Mouse (Mus musculus) erythroid progenitor cell, adult 5-6 weeks (primary cell): ENCODE results near the gene Guk1. TPM values are rescaled to one million over a fixed set of nuclear protein-coding genes. Genes with fewer than 3 reads are reported as not detected.
A peak's percentile ranks its signal among the peaks of the same experiment; 100 is the strongest.

ENCODE experiments used
- ATAC-seq: replicated peaks from 2 replicates; pipeline ENCODE4 v1.8.0; 2016; ENCODE audit warnings: moderate number of reproducible peaks, mild to moderate bottlenecking, moderate TSS enrichment, inconsistent platforms; ENCODE audit not compliant: poor library complexity, low FRiP score, severe bottlenecking
- total RNA-seq, 2 experiments: library from RNA; stranded (forward) in 1 of 2; stranded (reverse) in 1 of 2; fragments of 150-400 nt in 1 of 2; fragments of 186-747, 209-891 nt in 1 of 2; gene quantifications; 2 replicates each; pipeline versions ENCODE4 v1.2.3 to v1.2.4; 2015 to 2017; ENCODE audit warnings: low replicate concordance in 2 of 2

The Guk1 gene
- total RNA-seq (2015; ENCODE audit: low replicate concordance) (20.5 and 24.3 TPM in 2 replicates), total RNA-seq (2017; ENCODE audit: low replicate concordance) (14.2 and 30.1 TPM in 2 replicates)

GRCm38 (mm10) chr11:59192059-59192386, at the start of gene Guk1:
TSS of gene Guk1 (minus strand) at chr11:59192212.
- ATAC-seq = no peak

GRCm38 (mm10) chr11:59239796-59240195, 47.8 kb upstream of the Guk1 start:
- no peak for ATAC-seq

- no peak for ATAC-seq
Observed at GRCm38 (mm10) chr11:59239428-59239785, 47.4 kb upstream of the Guk1 start.

DNA sequence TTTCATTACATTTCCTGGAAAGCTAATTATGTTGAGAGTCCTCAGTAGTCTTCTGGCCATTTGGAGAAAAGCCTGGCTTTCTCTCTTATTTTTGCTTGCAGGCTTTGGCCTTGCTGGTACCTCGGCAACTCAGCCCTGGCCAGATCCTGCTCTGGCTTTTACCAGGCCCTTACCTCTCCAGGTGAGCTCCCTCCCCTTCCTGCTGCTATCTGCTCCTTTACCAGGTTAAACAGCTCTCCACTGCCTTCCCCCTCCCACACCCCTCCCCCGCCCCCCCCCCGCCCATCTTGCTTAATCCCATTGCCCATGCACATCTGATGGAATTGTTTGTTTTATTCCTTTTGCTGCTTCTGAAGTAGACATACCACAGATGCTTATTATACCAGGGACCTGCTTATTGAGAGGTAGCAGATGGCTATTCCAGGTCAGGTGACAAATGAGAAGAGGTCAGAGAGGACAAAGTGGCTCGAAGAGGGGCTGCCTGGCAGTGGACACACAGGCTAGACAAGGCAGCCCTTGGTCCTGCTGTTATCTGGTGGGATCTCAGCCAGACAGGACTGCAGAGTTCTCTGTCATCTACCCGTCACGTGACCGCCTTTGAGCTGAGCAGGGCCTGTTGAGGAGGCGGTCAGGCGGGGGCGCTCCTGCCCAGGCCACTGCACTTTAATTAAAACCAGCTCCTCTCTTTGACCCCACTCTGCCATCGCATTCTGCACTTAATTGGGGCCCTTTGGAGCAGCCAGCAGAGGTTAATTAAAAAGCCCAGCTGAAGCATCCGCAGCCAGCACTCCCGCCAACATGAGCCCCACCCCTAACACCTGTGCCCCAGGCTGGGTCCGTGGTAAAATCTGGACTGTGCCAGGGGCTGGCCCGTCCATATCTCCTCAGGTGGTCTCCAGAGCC, 46.8 kb upstream of the Guk1 start:
- peak; percentile 75 for ATAC-seq

DNA sequence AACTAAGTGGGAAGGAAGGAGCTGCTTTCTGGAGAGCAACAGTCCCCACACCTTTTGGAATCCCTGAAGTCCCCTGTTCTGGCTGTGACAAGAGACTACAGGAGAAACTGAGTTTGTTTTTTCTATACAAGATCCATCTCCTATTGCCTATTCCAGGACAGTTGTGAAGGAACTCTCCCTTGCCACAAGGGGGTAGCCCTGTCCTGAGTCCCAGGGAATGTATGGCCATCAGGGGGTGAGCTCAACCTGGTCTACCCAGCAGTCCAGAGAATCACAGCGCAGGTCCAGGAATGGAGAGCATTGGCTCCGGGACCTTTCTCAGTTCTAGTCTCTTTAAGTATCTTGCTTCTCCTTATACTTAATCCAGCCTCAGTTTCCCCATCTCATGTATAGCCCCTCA, 40.8 kb upstream of the Guk1 start:
- no peak for ATAC-seq

DNA sequence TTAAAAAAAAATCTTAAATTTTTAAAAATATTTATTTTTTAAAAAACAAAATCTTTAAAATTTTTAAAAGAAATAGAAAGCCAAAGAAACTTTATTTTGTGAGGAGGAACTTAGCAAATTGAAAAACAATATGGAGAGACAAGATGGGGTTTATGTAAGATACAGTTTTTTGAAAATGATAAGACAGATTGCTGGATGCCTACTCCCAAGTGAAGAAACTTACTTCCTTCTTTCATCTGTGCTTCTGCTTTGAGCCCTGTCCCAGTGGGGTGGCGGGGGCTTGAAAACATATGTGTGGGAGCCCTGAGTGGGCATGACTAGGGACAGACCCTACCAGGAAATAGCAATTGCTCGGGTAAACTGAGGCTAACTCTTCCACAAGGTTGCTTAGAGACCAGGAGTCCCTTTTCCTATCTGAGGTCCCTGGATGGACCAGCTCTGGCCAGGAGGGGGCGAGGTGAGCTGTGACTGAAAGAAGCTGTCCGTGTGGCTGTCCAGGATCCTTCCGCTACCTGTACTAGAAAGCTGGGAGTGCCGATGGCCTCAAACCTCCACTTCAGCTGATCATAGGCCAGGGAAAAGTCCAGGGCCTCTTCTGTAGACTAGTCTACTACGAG, 38.2 kb upstream of the Guk1 start:
- peak; percentile 58; the same call in 1 of the 2 replicates for ATAC-seq

DNA sequence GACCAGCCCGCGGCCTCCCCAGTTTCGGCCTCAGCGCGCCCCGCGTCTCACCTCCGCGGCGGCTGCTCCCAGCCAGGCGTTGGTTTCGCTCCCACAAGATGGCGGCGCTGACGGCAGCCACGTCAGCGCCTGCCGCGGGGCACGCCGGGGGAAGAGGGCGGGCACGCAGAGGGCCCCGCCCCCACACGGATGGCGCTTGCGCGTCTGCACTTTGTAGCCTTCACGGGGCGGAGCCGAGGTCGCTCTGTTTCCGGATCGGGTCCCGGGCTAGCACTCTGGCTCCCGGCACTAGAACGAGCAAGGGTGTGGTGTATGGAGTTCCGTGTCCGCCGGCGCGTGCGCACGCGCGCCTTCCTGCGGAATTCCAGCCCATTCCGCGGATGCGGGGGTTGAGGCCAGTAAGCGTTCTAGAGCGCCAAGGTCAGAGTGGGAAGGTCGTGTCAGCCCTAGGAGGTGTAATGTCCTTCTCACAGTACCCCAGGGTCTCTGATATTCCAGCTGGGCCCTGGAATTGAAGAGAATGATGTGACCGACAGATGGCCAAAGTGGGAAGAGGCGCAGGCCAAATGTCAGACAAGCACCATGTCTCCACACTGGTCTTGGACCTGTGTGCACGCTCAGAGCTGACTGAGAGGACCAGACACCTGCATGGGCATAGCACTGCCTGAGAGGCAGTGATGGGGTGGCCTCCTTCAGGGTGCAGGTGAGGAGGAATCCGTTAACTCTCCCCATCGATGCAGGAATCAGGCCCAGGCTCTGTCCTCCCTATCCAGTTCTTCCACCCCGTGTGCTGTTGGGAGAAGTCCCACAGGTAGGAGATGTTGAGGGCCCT, 36.3 kb upstream of the Guk1 start, which contains the start of gene Arf1:
TSS of gene Arf1 (minus strand) at position 149 of the 832 bp plus-strand sequence.
- peak; percentile 91 for ATAC-seq

- peak; percentile 22 for ATAC-seq
Observed at GRCm38 (mm10) chr11:59227604-59228121, 35.7 kb upstream of the Guk1 start.

DNA sequence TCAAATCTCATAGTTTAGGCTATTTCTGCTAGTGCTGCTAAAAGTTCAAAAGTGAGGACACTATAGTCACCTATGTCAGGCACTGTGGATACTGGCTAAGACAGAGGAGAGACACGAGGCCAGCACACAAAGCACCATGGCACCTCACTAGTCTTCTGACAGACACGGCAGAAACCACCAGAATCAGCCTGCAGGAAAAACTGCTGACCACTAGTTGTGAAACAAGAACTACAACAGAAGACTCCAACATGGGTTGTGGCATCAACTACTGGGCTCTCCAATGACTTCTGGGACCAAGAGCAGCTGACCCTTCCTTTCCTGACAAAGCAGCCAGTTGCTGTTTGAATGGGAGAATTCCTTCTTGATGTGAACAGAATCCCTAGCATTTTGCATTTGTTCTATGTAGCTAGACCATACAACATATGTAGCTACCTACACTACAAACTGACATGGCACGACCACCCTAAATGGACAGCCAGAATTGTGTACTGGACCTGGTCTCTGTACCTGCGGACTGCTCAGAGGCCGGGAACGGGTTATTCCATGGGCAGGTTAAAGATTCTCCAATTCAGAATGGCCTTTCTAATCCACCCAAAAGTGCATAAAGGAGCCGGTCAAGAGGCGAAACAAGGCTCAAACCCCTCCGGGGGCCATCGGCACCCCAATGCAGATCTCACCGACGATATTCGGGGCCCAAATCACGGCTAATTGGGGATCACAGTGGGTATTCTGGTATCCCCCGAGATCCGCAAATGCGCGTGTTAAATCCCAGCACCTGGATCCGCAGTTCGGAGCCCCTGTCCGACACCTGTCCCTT, 35.0 kb upstream of the Guk1 start:
- ATAC-seq = no peak

- no peak for ATAC-seq
Observed at GRCm38 (mm10) chr11:59226251-59226650, 34.2 kb upstream of the Guk1 start.

- ATAC-seq = no peak
Observed at GRCm38 (mm10) chr11:59225167-59225566, 33.2 kb upstream of the Guk1 start.

DNA sequence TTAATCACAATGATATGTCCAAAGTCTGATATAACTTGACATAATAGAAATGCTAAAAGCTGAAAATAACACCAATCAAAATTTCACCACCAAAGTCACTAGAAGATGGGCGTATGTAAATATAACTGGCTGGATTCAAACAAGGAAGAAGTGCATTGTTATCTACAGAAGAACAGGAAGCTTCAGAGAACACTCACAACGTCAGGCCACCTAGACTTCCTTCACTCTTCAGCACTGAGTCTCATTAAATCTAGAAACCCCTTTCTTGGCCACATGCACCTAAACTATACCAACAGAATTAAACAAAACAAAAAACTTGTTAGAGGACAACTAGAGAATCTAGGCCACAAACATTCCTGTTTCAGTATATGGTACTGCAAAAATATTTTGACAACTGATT, 32.5 kb upstream of the Guk1 start:
- no peak for ATAC-seq

DNA sequence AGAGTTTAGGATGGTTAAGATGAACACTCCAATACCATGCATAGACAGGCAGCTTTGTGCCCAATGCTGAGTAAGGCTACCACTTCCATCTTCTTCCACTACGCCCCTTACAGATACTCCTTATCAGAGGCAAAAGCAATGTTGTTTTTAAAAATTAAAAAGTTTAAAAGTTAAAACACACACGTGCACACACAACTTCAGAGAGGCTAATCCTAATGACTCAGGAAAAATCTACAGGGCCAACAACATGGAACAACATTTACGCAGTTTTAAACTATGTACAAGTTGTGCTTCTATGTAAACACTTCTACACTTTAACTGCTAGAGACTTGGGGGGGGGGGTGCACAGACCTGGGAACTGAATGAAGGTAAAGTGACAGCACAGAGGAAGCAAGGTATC, 32.0 kb upstream of the Guk1 start:
- ATAC-seq = no peak

DNA sequence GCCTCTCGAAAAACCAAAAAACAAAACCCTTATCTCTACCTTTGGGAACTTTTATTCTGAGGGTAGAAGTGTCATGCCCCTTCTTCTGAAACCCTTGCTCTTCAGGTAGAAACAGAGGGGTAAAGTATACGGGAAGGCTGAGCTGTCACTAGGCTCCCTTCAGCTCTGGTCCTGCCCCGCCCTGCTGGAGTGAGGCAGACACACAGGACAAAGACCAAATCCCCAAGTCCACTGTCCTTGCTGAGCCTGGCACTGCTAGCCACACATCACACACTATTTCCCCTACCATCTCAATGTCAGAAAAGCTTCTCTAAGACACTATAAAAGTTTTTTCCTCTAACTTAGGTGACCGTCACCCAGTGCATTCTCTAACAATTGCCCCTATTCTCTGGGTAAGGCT, 30.3 kb upstream of the Guk1 start:
- no peak for ATAC-seq

- no peak for ATAC-seq
Observed at GRCm38 (mm10) chr11:59221604-59222003, 29.6 kb upstream of the Guk1 start.

- ATAC-seq = peak; percentile 66; the same call in 1 of the 2 replicates
Observed at GRCm38 (mm10) chr11:59219064-59219463, 27.1 kb upstream of the Guk1 start.

DNA sequence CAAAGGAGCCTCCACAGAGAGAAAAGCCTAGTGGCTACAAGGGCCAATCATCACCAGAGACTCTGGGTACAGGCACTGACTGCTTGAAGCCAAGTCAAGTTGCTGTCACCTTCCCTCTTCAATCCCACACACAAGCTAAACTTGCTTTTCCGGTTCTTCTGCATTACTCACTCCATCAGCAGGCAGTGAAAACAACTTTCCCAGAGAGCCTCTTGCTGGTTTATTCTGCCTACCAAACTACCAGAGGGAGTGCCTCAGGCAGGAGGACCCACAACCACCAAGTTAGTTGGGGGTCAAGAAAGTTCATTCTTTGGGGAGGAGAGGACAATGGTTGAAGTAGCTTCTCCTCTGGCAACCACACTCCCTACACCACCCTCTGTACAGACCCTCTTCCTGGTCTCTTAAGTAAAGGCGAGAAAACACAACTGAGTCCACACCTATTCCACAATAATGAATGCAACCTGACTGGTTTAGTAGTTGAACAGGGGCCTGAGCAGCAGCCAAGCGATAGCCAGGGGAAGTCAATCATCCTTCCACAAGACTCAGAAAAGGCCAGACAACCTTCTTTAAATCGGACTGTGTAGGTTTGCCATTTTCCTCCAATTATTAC, 26.5 kb upstream of the Guk1 start:
- 0 out of 2 replicates have a peak, but pooled peaks have one; percentile 8 for ATAC-seq

GRCm38 (mm10) chr11:59216955-59217354, 24.9 kb upstream of the Guk1 start:
- no peak for ATAC-seq
